Mouse (Mus musculus): ENCODE data around the gene Tfap2e. TPM values are rescaled to one million over a fixed set of nuclear protein-coding genes. Genes with fewer than 3 reads are reported as not detected.
A peak's percentile ranks its signal among the peaks of the same experiment; 100 is the strongest.

Tfap2e gene
- polyA plus RNA-seq, 1 experiment from 2014 or later = 0.87 TPM

DNA sequence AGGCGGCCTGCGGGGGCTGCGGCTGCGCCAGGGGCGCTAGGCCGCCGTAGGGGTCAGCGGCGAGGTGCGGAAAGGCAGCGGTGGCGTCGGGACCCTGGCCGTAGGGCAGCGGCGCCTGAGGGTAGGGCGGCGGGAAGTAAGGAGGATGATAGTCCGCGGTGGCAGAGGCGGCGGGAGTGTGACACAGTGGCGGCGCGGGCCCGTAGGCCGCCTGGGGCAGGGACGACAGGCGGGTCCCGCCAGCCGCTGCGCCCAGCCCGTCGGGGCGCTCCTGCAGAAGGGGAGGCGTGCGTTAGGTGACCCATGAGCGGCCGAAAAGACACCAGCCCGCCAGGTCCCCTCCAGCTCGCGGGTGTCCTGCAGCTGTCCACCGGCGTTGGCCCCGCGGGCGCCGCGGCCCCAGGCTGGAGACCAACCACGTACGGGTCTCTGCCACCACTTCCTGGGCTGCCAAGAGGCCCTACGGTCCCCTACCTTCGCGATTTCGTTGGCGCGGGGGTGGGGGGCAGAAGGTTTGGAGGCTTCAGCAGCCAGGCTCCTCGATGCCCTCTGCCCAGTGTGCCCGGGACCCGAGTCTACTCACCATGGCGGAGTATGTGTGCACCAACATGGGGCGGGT, 549 bp downstream of the Tfap2e start:
- H3K27ac ChIP-seq = no peak overlapping the region
- peak; percentile 39; the same call in 1 of the 2 replicates for ATAC-seq (ENCODE audit: low FRiP score)

DNA sequence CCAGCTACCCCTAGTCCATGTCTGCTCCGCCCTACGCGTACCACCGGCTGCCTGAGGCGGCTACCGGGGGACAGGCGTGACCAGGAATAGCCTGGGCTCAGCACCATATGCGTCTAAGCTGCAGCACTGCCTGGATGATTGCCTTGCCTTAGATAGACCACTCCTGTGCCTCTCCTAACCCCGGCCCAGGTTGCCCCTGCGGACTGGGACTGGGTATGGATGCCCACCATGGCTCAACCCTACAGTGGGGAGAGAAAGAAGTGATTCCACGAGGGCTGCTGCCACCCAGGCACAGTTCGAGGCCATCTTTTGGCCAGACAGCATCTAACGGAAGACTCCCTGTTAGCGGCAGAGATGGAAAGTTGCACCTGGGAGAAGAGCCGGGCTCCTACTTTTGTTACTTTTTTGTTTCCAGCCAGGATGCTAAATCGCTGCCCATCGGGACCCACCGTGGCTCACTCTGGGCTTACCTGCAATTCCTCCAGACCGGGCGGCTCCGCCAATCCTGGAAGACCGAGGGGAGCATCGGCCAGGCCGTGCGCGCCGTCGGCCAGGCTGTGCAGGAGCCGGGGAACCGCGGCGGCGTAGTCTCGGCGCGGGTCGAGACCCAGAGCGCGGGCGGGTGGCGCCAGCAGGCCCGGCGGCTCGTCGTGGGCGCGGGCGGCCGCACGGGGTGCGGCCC, 1.2 kb downstream of the Tfap2e start:
- H3K4me3 ChIP-seq (replicated peaks) = peak overlapping the region; percentile 31
- no peaks in the 10 kb centered on the region for H3K9me3 ChIP-seq
- peaks cover 24% of the 10 kb centered on the region for H3K4me1 ChIP-seq
- peaks cover 100% of the 10 kb centered on the region for H3K27me3 ChIP-seq
- H3K4me2 ChIP-seq = peak overlapping the region; percentile 40
- H3K27ac ChIP-seq = no peak overlapping the region
- 2% methylated on average over 51 of the region's 51 CpGs for WGBS
- no peak for ATAC-seq (ENCODE audit: low FRiP score)
- 0 out of 2 replicates have a peak overlapping the region, but pooled peaks have one; percentile 7 for H3K9ac ChIP-seq
- H3K36me3 ChIP-seq (replicated peaks) = no peaks in the 10 kb centered on the region

More for the DNA sequence above, 549 bp downstream of the Tfap2e start:
- H3K4me2 ChIP-seq = peak overlapping the region; percentile 40
- H3K36me3 ChIP-seq (replicated peaks) = no peaks in the 10 kb centered on the region
- 0 out of 2 replicates have a peak overlapping the region, but pooled peaks have one; percentile 7 for H3K9ac ChIP-seq
- no peaks in the 10 kb centered on the region for H3K9me3 ChIP-seq
- H3K27me3 ChIP-seq = peaks cover 100% of the 10 kb centered on the region
- H3K4me1 ChIP-seq = peaks cover 30% of the 10 kb centered on the region
- H3K4me3 ChIP-seq (replicated peaks) = peak overlapping the region; percentile 31
- WGBS = 1% methylated on average over 57 of the region's 62 CpGs

DNA sequence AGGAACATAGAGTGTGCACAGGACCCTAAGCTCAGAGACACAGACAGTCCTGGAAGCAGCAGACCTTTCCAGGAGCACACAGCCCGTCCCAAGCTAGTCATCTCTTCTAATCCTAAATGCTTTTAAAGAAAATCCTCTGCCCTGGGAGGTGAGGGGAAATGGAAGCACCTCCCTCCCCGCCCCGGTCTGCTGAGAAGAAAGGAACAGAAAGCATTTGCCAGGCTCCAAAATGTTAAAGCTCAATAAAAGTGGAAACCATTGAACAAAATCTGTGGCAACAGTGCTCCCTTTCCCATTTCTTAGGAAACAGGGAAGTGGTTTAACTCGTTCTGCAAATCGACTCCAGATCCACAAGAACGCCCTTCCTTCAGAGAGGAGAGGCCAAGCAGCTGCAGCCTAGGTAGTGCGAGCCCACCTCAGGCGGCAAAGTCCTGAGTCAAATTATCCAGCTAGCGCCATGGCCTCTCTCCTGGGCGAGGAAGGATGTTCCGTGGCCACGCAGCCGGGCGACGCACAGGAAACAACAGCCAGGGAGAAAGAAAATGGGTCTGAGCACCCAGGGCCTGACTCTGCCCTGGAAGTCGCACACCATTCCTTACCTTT, 1.9 kb downstream of the Tfap2e start:
- no peaks in the 10 kb centered on the region for H3K9me3 ChIP-seq
- no peak overlapping the region for H3K4me3 ChIP-seq (replicated peaks)
- no peak overlapping the region for H3K4me2 ChIP-seq
- 2% methylated on average over 16 of the region's 16 CpGs for WGBS
- H3K27me3 ChIP-seq = peaks cover 100% of the 10 kb centered on the region
- peaks cover 22% of the 10 kb centered on the region for H3K4me1 ChIP-seq
- H3K27ac ChIP-seq = no peak overlapping the region
- 0 out of 2 replicates have a peak overlapping the region, but pooled peaks have one; percentile 4 for H3K9ac ChIP-seq
- no peaks in the 10 kb centered on the region for H3K36me3 ChIP-seq (replicated peaks)
- no peak for ATAC-seq (ENCODE audit: low FRiP score)

DNA sequence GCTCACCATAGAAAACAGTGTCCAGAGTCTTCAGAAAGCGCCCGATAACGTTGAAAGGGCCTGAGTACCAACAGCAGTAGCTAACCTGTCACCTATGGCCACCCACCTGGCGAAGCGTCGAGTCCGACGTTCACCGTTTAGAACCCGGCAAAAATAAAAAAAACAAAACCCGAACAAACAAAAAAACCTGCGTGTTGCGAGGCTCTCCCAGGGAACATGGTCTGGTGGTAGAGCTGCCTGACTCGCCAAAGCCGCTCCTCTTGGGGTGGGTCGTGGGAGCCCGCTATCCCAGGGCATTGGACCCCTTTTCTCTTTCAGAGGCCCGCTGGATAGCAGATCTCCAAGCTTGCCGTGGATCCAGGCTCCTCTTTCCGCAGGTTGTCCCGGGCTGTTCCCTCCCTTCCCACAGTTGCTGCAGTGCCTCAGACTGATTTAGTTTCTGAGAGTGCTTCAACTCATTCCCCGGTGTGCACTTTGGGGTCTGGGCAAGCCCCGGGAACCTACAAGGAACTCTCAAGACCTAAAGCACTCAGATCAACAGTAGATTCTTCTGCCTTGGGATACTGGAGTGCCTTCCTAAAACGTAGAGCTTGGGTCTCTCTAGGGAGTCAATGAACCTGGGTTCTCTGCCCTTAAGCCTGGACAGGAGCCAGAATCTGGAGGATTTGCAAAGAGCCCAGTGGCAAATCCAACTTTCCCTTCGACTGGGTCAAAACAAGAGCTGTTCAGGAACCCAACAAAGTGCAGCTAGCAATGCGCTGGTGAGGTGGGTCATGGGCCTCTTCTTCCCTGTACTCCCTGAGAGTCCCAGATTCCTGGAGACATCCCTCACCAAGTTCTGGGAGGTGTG, 3.3 kb downstream of the Tfap2e start:
- Histone ChIP-seq H3K4me2 (no peak overlapping the region), H3K4me1 (peaks cover 22% of the 10 kb centered on the region), H3K4me3 (replicated peaks) (0 out of 2 replicates have a peak overlapping the region, but pooled peaks have one; percentile 0), H3K27ac (no peak overlapping the region), H3K9ac (no peak overlapping the region; the same call in 1 of the 2 replicates), H3K9me3 (no peaks in the 10 kb centered on the region), H3K27me3 (peaks cover 90% of the 10 kb centered on the region), H3K36me3 (replicated peaks) (no peaks in the 10 kb centered on the region)
- ATAC-seq (ENCODE audit: low FRiP score) = no peak
- WGBS = 3% methylated on average over 26 of the region's 26 CpGs

DNA sequence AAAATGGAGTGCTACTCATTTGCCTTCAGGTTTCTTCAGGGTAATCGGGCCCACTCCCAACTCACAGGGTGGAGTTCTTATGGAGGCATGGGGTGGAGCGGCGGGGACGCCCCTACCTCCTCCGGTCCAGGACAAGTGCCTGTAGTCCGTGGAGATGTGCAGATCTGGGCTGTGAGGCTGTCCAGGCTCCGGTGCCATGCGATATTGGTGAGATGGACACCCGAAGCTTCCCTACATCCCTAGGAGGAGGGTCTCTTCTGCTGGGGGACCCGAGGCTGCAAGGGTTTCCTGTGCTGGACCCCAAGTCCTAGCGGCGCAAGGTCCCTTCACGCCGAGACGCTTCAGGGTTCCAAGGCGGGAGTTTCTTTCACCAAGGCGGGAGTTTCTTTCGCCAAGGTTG, 3.9 kb downstream of the Tfap2e start:
- Histone ChIP-seq H3K9ac (no peak overlapping the region; the same call in 1 of the 2 replicates), H3K4me2 (peak overlapping the region; percentile 22; the same call in 1 of the 2 replicates), H3K36me3 (replicated peaks) (no peaks in the 10 kb centered on the region), H3K4me1 (peaks cover 22% of the 10 kb centered on the region), H3K9me3 (no peaks in the 10 kb centered on the region), H3K4me3 (replicated peaks) (0 out of 2 replicates have a peak overlapping the region, but pooled peaks have one; percentile 0), H3K27me3 (peaks cover 84% of the 10 kb centered on the region), H3K27ac (no peak overlapping the region)
- no peak for ATAC-seq (ENCODE audit: low FRiP score)
- under 1% methylated on average over 18 of the region's 18 CpGs for WGBS

DNA sequence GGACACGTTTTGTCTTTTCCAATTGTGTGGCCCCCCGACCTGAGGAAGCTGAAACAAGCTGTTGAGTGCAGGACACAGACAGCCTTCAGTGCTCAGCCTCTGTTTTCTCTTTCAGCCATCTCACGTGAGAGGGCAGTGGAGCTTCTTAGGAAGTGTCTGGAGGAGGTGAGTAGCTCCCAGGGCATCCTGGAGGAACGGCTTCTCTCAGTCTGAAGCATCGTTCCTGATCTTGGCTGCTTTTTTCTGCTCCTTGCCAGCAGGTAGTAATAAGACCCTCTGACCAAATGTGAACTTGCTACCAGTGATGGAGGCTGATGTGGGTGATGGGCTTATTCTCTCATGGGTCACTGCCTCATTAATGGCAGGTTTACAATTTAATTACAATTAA, 28.6 kb downstream of the Tfap2e start:
- peaks cover 62% of the 10 kb centered on the region for H3K36me3 ChIP-seq (replicated peaks)
- no peaks in the 10 kb centered on the region for H3K9me3 ChIP-seq
- peaks cover 8% of the 10 kb centered on the region; the same call in 1 of the 2 replicates for H3K4me1 ChIP-seq
- 76% methylated on average over 5 of the region's 5 CpGs for WGBS
- no peak overlapping the region for H3K9ac ChIP-seq
- no peak for ATAC-seq (ENCODE audit: low FRiP score)
- no peak overlapping the region for H3K27ac ChIP-seq
- no peak overlapping the region for H3K4me3 ChIP-seq (replicated peaks)
- H3K4me2 ChIP-seq = no peak overlapping the region
- no peaks in the 10 kb centered on the region for H3K27me3 ChIP-seq

DNA sequence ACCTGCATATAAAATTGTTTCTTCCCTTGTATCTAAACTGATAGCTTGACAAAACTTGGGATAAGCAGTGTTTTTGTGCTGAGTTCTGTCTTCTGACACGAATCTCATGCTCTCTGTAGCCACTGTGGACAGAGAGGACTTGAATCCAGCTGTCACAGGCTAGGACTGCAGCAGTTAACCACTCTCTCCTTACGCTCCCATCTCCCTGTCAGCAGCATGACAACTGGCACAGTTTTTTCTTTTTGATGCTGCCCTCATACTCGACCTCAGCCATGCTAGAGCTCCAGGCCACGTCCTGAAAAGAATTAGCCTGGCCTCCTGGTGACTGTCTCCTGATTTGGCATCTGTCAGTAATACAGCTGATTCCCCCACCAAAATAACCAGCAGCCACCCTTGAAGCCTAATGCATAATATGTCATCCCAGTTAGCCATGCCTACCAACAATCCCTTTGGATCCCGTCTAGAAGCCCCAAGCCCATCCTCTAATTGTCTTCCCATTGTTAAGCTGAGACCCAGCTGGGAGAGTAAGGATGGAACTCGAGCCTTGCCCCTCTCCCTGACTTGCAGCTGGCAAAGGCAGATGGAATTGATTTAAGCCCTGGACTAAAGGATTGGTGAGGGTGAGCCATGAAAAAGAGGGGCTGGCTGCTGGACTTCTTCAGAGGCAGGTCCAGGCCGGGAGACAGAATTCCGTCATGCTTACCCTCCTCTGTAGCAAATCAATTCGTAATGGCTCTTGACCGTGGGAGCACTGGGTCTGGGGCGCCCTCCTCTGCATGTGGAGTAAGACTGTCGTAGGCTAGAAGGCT, 29.2 kb downstream of the Tfap2e start:
- ATAC-seq (ENCODE audit: low FRiP score) = no peak
- peaks cover 68% of the 10 kb centered on the region for H3K36me3 ChIP-seq (replicated peaks)

DNA sequence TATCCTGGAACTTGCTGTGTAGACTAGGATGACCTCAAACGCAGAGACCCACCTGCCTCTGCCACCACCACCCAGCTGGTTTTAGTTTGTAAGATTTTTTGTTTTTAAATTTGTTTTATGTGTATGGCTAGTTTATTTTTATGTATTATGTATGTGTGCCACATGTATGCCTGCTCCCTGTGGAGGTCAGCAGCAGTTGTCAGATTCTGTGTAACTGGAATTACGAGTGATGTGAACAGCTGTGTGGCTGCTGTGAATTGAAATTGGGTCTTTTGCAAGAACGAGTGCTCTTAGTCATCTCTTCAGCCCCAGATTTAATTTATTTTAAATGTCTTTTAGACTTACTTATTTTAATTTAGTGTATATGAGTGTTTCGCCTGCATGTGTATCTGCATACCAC, 39.1 kb downstream of the Tfap2e start:
- Histone ChIP-seq H3K9me3 (no peaks in the 10 kb centered on the region), H3K9ac (no peak overlapping the region), H3K4me3 (replicated peaks) (no peak overlapping the region), H3K4me2 (no peak overlapping the region), H3K36me3 (replicated peaks) (peaks cover 18% of the 10 kb centered on the region), H3K27ac (no peak overlapping the region), H3K27me3 (no peaks in the 10 kb centered on the region), H3K4me1 (no peaks in the 10 kb centered on the region)
- ATAC-seq (ENCODE audit: low FRiP score) = no peak
- 92% methylated on average over 4 of the region's 4 CpGs for WGBS

More for the DNA sequence above, 29.2 kb downstream of the Tfap2e start:
- Histone ChIP-seq H3K4me2 (no peak overlapping the region), H3K27me3 (no peaks in the 10 kb centered on the region), H3K9ac (no peak overlapping the region), H3K27ac (0 out of 2 replicates have a peak overlapping the region, but pooled peaks have one; percentile 13), H3K9me3 (no peaks in the 10 kb centered on the region), H3K4me1 (peaks cover 8% of the 10 kb centered on the region; the same call in 1 of the 2 replicates), H3K4me3 (replicated peaks) (no peak overlapping the region)
- 71% methylated on average over 12 of the region's 12 CpGs for WGBS

DNA sequence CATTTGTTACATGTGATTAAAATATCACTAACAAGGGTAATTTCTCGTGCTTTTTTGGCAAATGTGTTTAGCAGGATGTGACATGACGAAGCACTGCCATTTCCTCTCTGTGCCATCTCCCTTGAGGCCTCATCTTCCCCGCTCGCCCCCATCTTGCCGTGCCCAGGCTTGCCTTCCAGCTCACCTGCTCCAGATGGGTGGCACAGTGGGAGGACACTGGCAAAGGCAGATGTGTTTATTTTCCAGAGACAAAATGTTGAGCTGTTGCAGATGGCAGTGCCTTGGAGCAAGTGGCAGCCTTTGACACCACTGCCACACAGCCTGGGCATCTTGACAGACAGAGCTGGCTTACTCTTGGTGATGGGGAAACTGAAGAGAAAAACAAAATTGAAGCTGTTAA, 43.0 kb downstream of the Tfap2e start:
- Histone ChIP-seq H3K9ac (no peak overlapping the region), H3K27me3 (no peaks in the 10 kb centered on the region), H3K4me2 (no peak overlapping the region), H3K36me3 (replicated peaks) (peaks cover 10% of the 10 kb centered on the region), H3K4me1 (no peaks in the 10 kb centered on the region), H3K9me3 (no peaks in the 10 kb centered on the region), H3K27ac (no peak overlapping the region), H3K4me3 (replicated peaks) (no peak overlapping the region)
- ATAC-seq (ENCODE audit: low FRiP score) = no peak
- 92% methylated on average over 5 of the region's 5 CpGs for WGBS

DNA sequence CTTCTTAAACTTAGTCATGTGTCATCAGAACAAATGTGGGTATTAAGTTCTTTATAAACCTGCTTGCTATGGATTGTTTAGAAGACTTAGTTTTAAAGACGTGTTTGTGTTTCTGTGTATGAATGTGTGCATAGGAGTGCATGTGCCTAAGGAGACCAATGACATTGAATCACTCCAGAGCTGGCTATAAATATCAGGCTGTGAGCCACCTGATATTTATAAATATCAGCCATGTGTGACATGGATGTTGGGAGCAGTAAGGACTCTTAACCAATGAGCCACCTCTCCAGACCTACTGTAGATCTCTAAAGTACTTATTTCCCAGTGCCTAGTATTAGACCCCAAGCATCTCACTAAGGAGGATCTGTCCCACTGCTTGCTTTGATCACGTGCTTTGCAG, 46.6 kb downstream of the Tfap2e start:
- Histone ChIP-seq H3K27ac (no peak overlapping the region), H3K4me3 (replicated peaks) (no peak overlapping the region), H3K4me2 (no peak overlapping the region), H3K4me1 (no peaks in the 10 kb centered on the region), H3K36me3 (replicated peaks) (peaks cover 43% of the 10 kb centered on the region), H3K9ac (no peak overlapping the region), H3K9me3 (no peaks in the 10 kb centered on the region), H3K27me3 (no peaks in the 10 kb centered on the region)
- WGBS = 95% methylated on average over 2 of the region's 2 CpGs
- ATAC-seq (ENCODE audit: low FRiP score) = no peak

DNA sequence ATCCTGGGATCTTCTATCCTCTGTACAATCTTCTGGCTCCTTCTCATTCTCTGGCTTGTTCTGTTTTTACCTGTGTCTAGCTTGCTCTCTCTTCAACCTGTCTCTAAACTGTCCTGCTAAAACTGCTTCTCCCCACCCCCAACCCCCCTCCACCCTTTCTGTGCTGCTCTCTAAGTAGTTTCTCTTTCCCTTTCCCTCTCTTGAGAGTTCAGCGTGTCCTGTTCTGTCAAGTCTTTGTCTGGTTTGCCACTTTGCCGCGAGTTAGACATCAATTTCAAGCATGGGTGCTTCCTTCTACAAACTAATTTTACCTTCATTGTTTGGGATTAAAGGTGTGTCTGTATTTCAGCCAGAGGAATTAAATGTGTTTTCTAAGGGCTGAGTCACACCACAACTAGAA, 53.0 kb downstream of the Tfap2e start:
- no peak overlapping the region for H3K9ac ChIP-seq
- no peaks in the 10 kb centered on the region for H3K27me3 ChIP-seq
- H3K9me3 ChIP-seq = no peaks in the 10 kb centered on the region
- H3K27ac ChIP-seq = no peak overlapping the region
- H3K4me3 ChIP-seq (replicated peaks) = no peak overlapping the region
- H3K4me2 ChIP-seq = no peak overlapping the region
- H3K36me3 ChIP-seq (replicated peaks) = peaks cover 36% of the 10 kb centered on the region
- ATAC-seq (ENCODE audit: low FRiP score) = no peak
- H3K4me1 ChIP-seq = peaks cover 18% of the 10 kb centered on the region
- WGBS = 54% methylated on average over 3 of the region's 3 CpGs

All from forebrain, embryonic 12.5 days (tissue).